Mouse (Mus musculus): Measurements from ENCODE around the gene Acap1.

- TF ChIP-seq CTCF (IDR thresholded peaks at IDR 0.05; ENCODE audit: control insufficient read depth, insufficient read depth, low read length) = no peak
- no peak for TF ChIP-seq POLR2A (IDR thresholded peaks at IDR 0.05; ENCODE audit: borderline replicate concordance, control insufficient read depth, low read depth, low read length)
Observed at GRCm38 (mm10) chr11:69912716-69913530, 17.6 kb upstream of the Acap1 start.

All from bone marrow, adult 2 months (tissue).